Mouse (Mus musculus): ENCODE measurements around the gene Hrh2. TPM values are rescaled to one million over a fixed set of nuclear protein-coding genes. Genes with fewer than 3 reads are reported as not detected.

Hrh2 gene
- polyA plus RNA-seq, 2 experiments: 0.10 to 0.11 TPM

DNA sequence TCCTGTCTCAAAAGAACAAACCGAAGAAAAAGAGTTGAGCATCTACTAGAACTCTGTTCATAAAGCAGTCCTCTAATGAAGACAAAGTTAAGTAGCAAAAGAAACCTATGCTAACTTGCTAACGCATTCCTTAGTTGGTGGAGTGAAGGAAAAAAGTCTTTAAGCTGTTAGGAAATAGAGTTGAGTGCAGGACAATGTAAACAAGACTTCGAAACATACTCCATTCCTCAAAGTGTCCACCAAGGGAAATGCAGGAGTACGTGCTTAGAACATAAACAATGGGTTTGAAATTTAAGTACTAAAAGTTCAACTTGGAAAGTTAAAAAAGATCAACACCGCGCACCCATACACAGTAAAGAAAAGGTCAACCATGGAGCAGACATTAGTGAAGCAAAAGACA, 38.2 kb downstream of the Hrh2 start:
- no peak for DNase-seq (ENCODE audit: low read depth in 3 of 3, low spot score in 3 of 3)
- H3K4me2 ChIP-seq (ENCODE audit: low read depth): no peak overlapping the region
- 68% methylated on average over 6 of the region's 6 CpGs for WGBS (ENCODE audit: insufficient replicate concordance)

DNA sequence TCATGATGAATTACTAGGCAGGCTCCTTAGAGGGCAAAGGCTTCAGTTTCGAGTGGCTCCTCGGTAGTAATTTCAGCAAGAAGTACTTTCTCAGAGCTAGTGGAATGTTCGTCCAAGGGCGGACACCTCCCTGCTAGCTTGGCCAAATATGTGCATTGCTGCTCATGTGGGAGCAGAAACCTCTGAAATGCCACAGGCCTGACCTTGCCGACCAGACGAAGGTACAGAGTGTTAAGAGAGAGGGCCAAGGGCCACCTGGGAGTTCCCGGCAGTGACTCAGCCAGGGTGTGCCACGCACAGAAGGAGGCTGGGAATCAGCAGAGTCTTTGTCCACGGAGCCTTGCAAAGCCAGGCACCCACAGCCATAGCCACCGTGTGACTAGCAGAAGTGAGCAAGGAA, 39.9 kb downstream of the Hrh2 start:
- H3K4me1 ChIP-seq (replicated peaks; ENCODE audit: control insufficient read depth in 2 of 2, insufficient read depth in 2 of 2, low read length in 1 of 2): no peaks in the 10 kb centered on the region
- TF ChIP-seq CTCF (IDR thresholded peaks at IDR 0.05; ENCODE audit: low read depth): no peak
- no peak for TF ChIP-seq EP300 (IDR thresholded peaks at IDR 0.05; ENCODE audit: low read depth)
- H3K4me3 ChIP-seq (ENCODE audit: insufficient read depth in 1 of 2, low read depth in 2 of 2, low read length in 2 of 2): no peak overlapping the region
- H3K9ac ChIP-seq (replicated peaks): no peak overlapping the region
- H3K27me3 ChIP-seq (ENCODE audit: control insufficient read depth, insufficient read depth, low read length): no peaks in the 10 kb centered on the region
- no peaks in the 10 kb centered on the region for H3K36me3 ChIP-seq (replicated peaks; ENCODE audit: control insufficient read depth, insufficient read depth, low read depth)
- no peak overlapping the region for H3K4me2 ChIP-seq (ENCODE audit: low read depth)
- H3K27ac ChIP-seq: no peak overlapping the region
- ATAC-seq (ENCODE audit: insufficient read depth) (no peak), DNase-seq (ENCODE audit: low read depth in 3 of 3, low spot score in 3 of 3) (no peak)
- no peaks in the 10 kb centered on the region for H3K9me3 ChIP-seq (ENCODE audit: control insufficient read depth, low read length)
- WGBS (ENCODE audit: insufficient replicate concordance): 54% methylated on average over 10 of the region's 10 CpGs

More for the DNA sequence above, 38.2 kb downstream of the Hrh2 start:
- ATAC-seq (ENCODE audit: insufficient read depth): no peak
- no peak for TF ChIP-seq EP300 (IDR thresholded peaks at IDR 0.05; ENCODE audit: low read depth)
- TF ChIP-seq CTCF (IDR thresholded peaks at IDR 0.05; ENCODE audit: low read depth): no peak
- Histone ChIP-seq H3K27me3 (ENCODE audit: control insufficient read depth, insufficient read depth, low read length) (no peaks in the 10 kb centered on the region), H3K4me1 (replicated peaks; ENCODE audit: control insufficient read depth in 2 of 2, insufficient read depth in 2 of 2, low read length in 1 of 2) (no peaks in the 10 kb centered on the region), H3K4me3 (ENCODE audit: insufficient read depth in 1 of 2, low read depth in 2 of 2, low read length in 2 of 2) (no peak overlapping the region), H3K27ac (no peak overlapping the region), H3K36me3 (replicated peaks; ENCODE audit: control insufficient read depth, insufficient read depth, low read depth) (no peaks in the 10 kb centered on the region), H3K9me3 (ENCODE audit: control insufficient read depth, low read length) (no peaks in the 10 kb centered on the region), H3K9ac (replicated peaks) (no peak overlapping the region)

DNA sequence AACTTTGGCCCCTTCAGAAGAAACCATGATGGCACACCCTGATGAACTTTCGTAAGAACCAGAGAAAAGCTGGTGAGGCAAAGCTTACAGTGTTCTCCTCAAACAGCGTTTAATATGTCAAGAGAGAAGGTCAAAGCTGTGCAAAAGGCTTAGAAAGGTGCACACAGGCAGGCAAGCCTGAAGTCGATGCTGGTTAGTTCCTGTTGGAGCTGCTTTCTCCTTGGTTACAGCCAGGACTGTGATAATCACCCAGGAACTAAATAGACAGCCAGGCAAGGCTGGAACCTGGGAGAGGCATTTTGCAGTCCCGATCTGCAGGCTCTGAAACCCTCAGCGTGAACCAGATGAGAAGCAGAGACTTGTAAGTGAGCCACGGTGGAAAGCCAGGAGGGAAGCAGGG, 45.6 kb downstream of the Hrh2 start:
- Histone ChIP-seq H3K9ac (replicated peaks) (no peak overlapping the region), H3K4me3 (ENCODE audit: insufficient read depth in 1 of 2, low read depth in 2 of 2, low read length in 2 of 2) (no peak overlapping the region), H3K4me1 (replicated peaks; ENCODE audit: control insufficient read depth in 2 of 2, insufficient read depth in 2 of 2, low read length in 1 of 2) (no peaks in the 10 kb centered on the region), H3K4me2 (ENCODE audit: low read depth) (no peak overlapping the region), H3K36me3 (replicated peaks; ENCODE audit: control insufficient read depth, insufficient read depth, low read depth) (no peaks in the 10 kb centered on the region), H3K27me3 (ENCODE audit: control insufficient read depth, insufficient read depth, low read length) (no peaks in the 10 kb centered on the region), H3K27ac (no peak overlapping the region), H3K9me3 (ENCODE audit: control insufficient read depth, low read length) (no peaks in the 10 kb centered on the region)
- no peak for DNase-seq (ENCODE audit: low read depth in 3 of 3, low spot score in 3 of 3)
- no peak for ATAC-seq (ENCODE audit: insufficient read depth)
- no peak for TF ChIP-seq EP300 (IDR thresholded peaks at IDR 0.05; ENCODE audit: low read depth)
- no peak for TF ChIP-seq CTCF (IDR thresholded peaks at IDR 0.05; ENCODE audit: low read depth)
- WGBS (ENCODE audit: insufficient replicate concordance): 45% methylated on average over 6 of the region's 6 CpGs

DNA sequence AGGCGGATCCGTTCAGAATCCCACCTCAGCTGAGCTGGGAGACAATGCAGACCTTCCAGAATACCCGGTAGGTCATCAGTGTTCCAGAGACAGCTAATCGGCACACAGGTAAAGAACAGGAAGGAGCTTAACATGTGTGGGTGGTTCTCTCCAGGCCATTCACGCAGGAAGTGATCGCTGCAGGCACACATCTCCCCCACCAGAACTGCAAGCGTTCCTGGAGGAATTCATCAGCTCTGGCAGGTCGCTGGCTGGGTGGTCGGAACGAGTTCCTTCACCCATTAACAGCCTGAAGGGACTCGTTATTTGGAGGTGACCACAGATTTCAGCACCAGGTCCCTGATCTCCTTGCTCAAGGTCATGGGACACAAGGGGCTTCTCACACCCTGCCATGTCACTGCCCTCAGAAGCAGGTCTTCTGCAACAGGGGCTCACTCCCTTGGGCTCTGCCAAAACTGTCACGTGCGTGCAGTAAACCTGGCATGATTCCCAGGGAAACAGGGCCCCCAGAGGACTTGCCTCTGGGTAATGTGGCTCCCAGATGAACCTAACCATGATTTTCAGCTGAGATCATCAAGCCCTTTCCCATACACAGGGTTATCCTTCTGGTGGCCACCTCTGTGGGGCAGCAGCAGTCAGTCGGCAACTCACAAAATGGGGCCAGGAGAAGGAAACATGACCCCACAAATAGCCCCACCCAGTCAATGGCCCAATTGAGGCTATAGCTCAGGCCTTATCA, 46.8 kb downstream of the Hrh2 start:
- TF ChIP-seq EP300 (IDR thresholded peaks at IDR 0.05; ENCODE audit: low read depth): no peak
- no peak for TF ChIP-seq CTCF (IDR thresholded peaks at IDR 0.05; ENCODE audit: low read depth)
- DNase-seq (ENCODE audit: low read depth in 3 of 3, low spot score in 3 of 3): no peak
- H3K4me1 ChIP-seq (replicated peaks; ENCODE audit: control insufficient read depth in 2 of 2, insufficient read depth in 2 of 2, low read length in 1 of 2): no peaks in the 10 kb centered on the region
- no peak overlapping the region for H3K4me3 ChIP-seq (ENCODE audit: insufficient read depth in 1 of 2, low read depth in 2 of 2, low read length in 2 of 2)
- no peak overlapping the region for H3K4me2 ChIP-seq (ENCODE audit: low read depth)
- no peaks in the 10 kb centered on the region for H3K27me3 ChIP-seq (ENCODE audit: control insufficient read depth, insufficient read depth, low read length)
- 35% methylated on average over 14 of the region's 14 CpGs for WGBS (ENCODE audit: insufficient replicate concordance)
- H3K27ac ChIP-seq: no peak overlapping the region
- no peaks in the 10 kb centered on the region for H3K9me3 ChIP-seq (ENCODE audit: control insufficient read depth, low read length)
- ATAC-seq (ENCODE audit: insufficient read depth): no peak
- no peak overlapping the region for H3K9ac ChIP-seq (replicated peaks)
- H3K36me3 ChIP-seq (replicated peaks; ENCODE audit: control insufficient read depth, insufficient read depth, low read depth): no peaks in the 10 kb centered on the region

DNA sequence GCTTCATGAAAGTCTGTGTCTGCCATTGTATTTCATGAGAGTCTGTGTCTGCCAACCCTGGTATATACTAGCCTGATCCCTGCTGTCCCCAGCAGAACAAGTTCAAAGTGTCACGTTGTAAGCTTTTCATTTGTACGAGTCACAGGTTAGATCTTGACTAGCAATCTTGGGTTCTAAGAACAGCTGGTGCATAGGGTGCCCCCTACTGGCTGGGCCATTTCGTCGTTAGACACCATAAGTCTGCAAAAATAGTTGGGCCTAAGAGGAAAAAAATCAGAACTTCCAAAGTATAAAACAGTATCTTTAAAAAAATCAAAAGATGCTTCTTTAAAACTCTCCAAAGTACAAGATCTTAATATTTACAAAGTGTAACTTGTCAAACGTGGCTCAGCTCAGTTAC, 50.5 kb downstream of the Hrh2 start:
- ATAC-seq (ENCODE audit: insufficient read depth): no peak
- TF ChIP-seq CTCF (IDR thresholded peaks at IDR 0.05; ENCODE audit: low read depth) (peak; percentile 44), EP300 (IDR thresholded peaks at IDR 0.05; ENCODE audit: low read depth) (no peak)
- Histone ChIP-seq H3K4me1 (replicated peaks; ENCODE audit: control insufficient read depth in 2 of 2, insufficient read depth in 2 of 2, low read length in 1 of 2) (no peaks in the 10 kb centered on the region), H3K4me2 (ENCODE audit: low read depth) (no peak overlapping the region), H3K27me3 (ENCODE audit: control insufficient read depth, insufficient read depth, low read length) (no peaks in the 10 kb centered on the region), H3K9ac (replicated peaks) (no peak overlapping the region), H3K27ac (no peak overlapping the region), H3K4me3 (ENCODE audit: insufficient read depth in 1 of 2, low read depth in 2 of 2, low read length in 2 of 2) (no peak overlapping the region), H3K36me3 (replicated peaks; ENCODE audit: control insufficient read depth, insufficient read depth, low read depth) (no peaks in the 10 kb centered on the region), H3K9me3 (ENCODE audit: control insufficient read depth, low read length) (no peaks in the 10 kb centered on the region)
- DNase-seq (ENCODE audit: low read depth in 3 of 3, low spot score in 3 of 3): no peak
- whole genome bisulfite sequencing (ENCODE audit: insufficient replicate concordance): 37% methylated on average over 5 of the region's 5 CpGs
